Mouse (Mus musculus) forebrain, embryonic 12.5 days (tissue): ENCODE measurements around the gene Gtf2i. TPM values are rescaled to one million over a fixed set of nuclear protein-coding genes. Genes with fewer than 3 reads are reported as not detected.

Experiments
- ATAC-seq: fragments of 200-750 bp; cut with Nextera tagmentation; 2 replicates; pipeline ENCODE4 v1.8.0; 2017; ENCODE audit warnings: moderate TSS enrichment; ENCODE audit not compliant: low FRiP score
- H3K27ac ChIP-seq: fragments of 300-500 bp; sonication (generic); 2 replicates; pipeline ENCODE4 v1.5.1; 2016; ENCODE audit warnings: mild to moderate bottlenecking
- H3K27me3 ChIP-seq: fragments of 300-500 bp; sonication (generic); 2 replicates; pipeline ENCODE4 v1.6.1; 2016; ENCODE audit warnings: mild to moderate bottlenecking
- H3K36me3 ChIP-seq: fragments of 300-500 bp; sonication (generic); replicated peaks from 2 replicates; pipeline ENCODE4 v1.6.1; 2016; ENCODE audit warnings: mild to moderate bottlenecking
- H3K4me1 ChIP-seq: fragments of 300-500 bp; sonication (generic); 2 replicates; pipeline ENCODE4 v1.6.1; 2016
- H3K4me2 ChIP-seq: fragments of 300-500 bp; sonication (generic); 2 replicates; pipeline ENCODE4 v1.6.1; 2016; ENCODE audit warnings: mild to moderate bottlenecking, moderate library complexity
- H3K4me3 ChIP-seq: fragments of 300-500 bp; sonication (generic); replicated peaks from 2 replicates; pipeline ENCODE4 v1.5.1; 2016; ENCODE audit warnings: mild to moderate bottlenecking
- H3K9ac ChIP-seq: fragments of 300-500 bp; sonication (generic); 2 replicates; pipeline ENCODE4 v1.6.1; 2016; ENCODE audit warnings: mild to moderate bottlenecking
- H3K9me3 ChIP-seq: fragments of 300-500 bp; sonication (generic); 2 replicates; pipeline ENCODE4 v1.6.1; 2016
- WGBS: fragments of 180-500 bp; shearing (Covaris S2); methylation state at CpG from one replicate; pipeline ENCODE4 v1.1.7; 2016; 5-methylcytosine and 5-hydroxymethylcytosine counted together
- polyA plus RNA-seq: library from polyadenylated mRNA; unstranded; fragments of >200 nt; fragmentation: Nextera tagmentation; extraction: Ambion mirVana; gene quantifications from 2 replicates; pipeline ENCODE4 v1.2.1, GENCODE M21; 2016

Gtf2i gene
- polyA plus RNA-seq, 1 experiment from 2014 or later: 245 TPM

GRCm38 (mm10) chr5:134316721-134317120 is 2.2 kb upstream of the Gtf2i start:
- WGBS: 51% methylated on average over 7 of the region's 7 CpGs
- Histone ChIP-seq H3K9me3 (no peaks in the 10 kb centered on the region), H3K4me3 (no peak overlapping the region), H3K27me3 (no peaks in the 10 kb centered on the region), H3K4me2 (peak overlapping the region; percentile 71; the same call in 1 of the 2 replicates), H3K36me3 (no peaks in the 10 kb centered on the region), H3K4me1 (peaks cover 26% of the 10 kb centered on the region), H3K27ac (peak overlapping the region; percentile 100), H3K9ac (no peak overlapping the region)
- no peak for ATAC-seq

- Histone ChIP-seq H3K9ac (peak overlapping the region; percentile 66), H3K27ac (peak overlapping the region; percentile 100), H3K4me1 (peaks cover 34% of the 10 kb centered on the region), H3K36me3 (peaks cover 8% of the 10 kb centered on the region), H3K4me3 (peak overlapping the region; percentile 66), H3K27me3 (no peaks in the 10 kb centered on the region), H3K9me3 (no peaks in the 10 kb centered on the region), H3K4me2 (peak overlapping the region; percentile 71)
- no peak for ATAC-seq
- whole genome bisulfite sequencing: under 1% methylated on average over 25 of the region's 25 CpGs
Measured at GRCm38 (mm10) chr5:134315623-134316350, 1.2 kb upstream of the Gtf2i start.

GRCm38 (mm10) chr5:134314068-134314674 is 389 bp downstream of the Gtf2i start:
- no peaks in the 10 kb centered on the region for H3K9me3 ChIP-seq
- peak overlapping the region; percentile 69 for H3K4me2 ChIP-seq
- H3K9ac ChIP-seq: peak overlapping the region; percentile 95
- ATAC-seq: peak; percentile 63
- WGBS: under 1% methylated on average over 37 of the region's 64 CpGs
- H3K27ac ChIP-seq: peak overlapping the region; percentile 100
- H3K4me3 ChIP-seq: peak overlapping the region; percentile 66
- peaks cover 36% of the 10 kb centered on the region for H3K4me1 ChIP-seq
- no peaks in the 10 kb centered on the region for H3K27me3 ChIP-seq
- peaks cover 24% of the 10 kb centered on the region for H3K36me3 ChIP-seq

- Histone ChIP-seq H3K4me1 (peaks cover 36% of the 10 kb centered on the region), H3K9ac (peak overlapping the region; percentile 95), H3K9me3 (no peaks in the 10 kb centered on the region), H3K4me2 (peak overlapping the region; percentile 69), H3K27ac (peak overlapping the region; percentile 100), H3K27me3 (no peaks in the 10 kb centered on the region), H3K4me3 (peak overlapping the region; percentile 66), H3K36me3 (peaks cover 27% of the 10 kb centered on the region)
- under 1% methylated on average over 64 of the region's 68 CpGs for WGBS
- ATAC-seq: peak; percentile 82
Measured at GRCm38 (mm10) chr5:134313451-134314067, 1.0 kb downstream of the Gtf2i start.

- H3K4me1 ChIP-seq: peaks cover 36% of the 10 kb centered on the region
- WGBS: 4% methylated on average over 19 of the region's 19 CpGs
- H3K27ac ChIP-seq: peak overlapping the region; percentile 100
- H3K9me3 ChIP-seq: no peaks in the 10 kb centered on the region
- no peaks in the 10 kb centered on the region for H3K27me3 ChIP-seq
- H3K36me3 ChIP-seq: peaks cover 34% of the 10 kb centered on the region
- H3K9ac ChIP-seq: peak overlapping the region; percentile 95
- H3K4me3 ChIP-seq: peak overlapping the region; percentile 66
- ATAC-seq: no peak
- H3K4me2 ChIP-seq: peak overlapping the region; percentile 69
Measured at GRCm38 (mm10) chr5:134312691-134313450, 1.7 kb downstream of the Gtf2i start.

- no peaks in the 10 kb centered on the region for H3K9me3 ChIP-seq
- peak overlapping the region; percentile 33 for H3K9ac ChIP-seq
- peaks cover 35% of the 10 kb centered on the region for H3K4me1 ChIP-seq
- peak overlapping the region; percentile 69 for H3K4me2 ChIP-seq
- 77% methylated on average over 6 of the region's 6 CpGs for WGBS
- H3K36me3 ChIP-seq: peaks cover 39% of the 10 kb centered on the region
- H3K27me3 ChIP-seq: no peaks in the 10 kb centered on the region
- H3K27ac ChIP-seq: 0 out of 2 replicates have a peak overlapping the region, but pooled peaks have one; percentile 42
- peak overlapping the region; percentile 66 for H3K4me3 ChIP-seq
- ATAC-seq: no peak
Measured at GRCm38 (mm10) chr5:134311894-134312411, 2.6 kb downstream of the Gtf2i start.

GRCm38 (mm10) chr5:134310201-134310600 is 4.4 kb downstream of the Gtf2i start:
- no peak overlapping the region for H3K9ac ChIP-seq
- H3K27me3 ChIP-seq: no peaks in the 10 kb centered on the region
- H3K4me1 ChIP-seq: peaks cover 20% of the 10 kb centered on the region
- WGBS: 94% methylated on average over 9 of the region's 9 CpGs
- peaks cover 54% of the 10 kb centered on the region for H3K36me3 ChIP-seq
- H3K9me3 ChIP-seq: no peaks in the 10 kb centered on the region
- no peak for ATAC-seq
- H3K4me3 ChIP-seq: no peak overlapping the region
- no peak overlapping the region for H3K27ac ChIP-seq
- no peak overlapping the region for H3K4me2 ChIP-seq

GRCm38 (mm10) chr5:134309345-134309744 is 5.2 kb downstream of the Gtf2i start:
- WGBS: 100% methylated on average over 1 of the region's 1 CpGs
- H3K27ac ChIP-seq: no peak overlapping the region
- no peak for ATAC-seq
- H3K9ac ChIP-seq: no peak overlapping the region
- no peaks in the 10 kb centered on the region for H3K27me3 ChIP-seq
- no peak overlapping the region for H3K4me3 ChIP-seq
- no peak overlapping the region for H3K4me2 ChIP-seq
- peaks cover 61% of the 10 kb centered on the region for H3K36me3 ChIP-seq
- H3K9me3 ChIP-seq: no peaks in the 10 kb centered on the region
- H3K4me1 ChIP-seq: peaks cover 20% of the 10 kb centered on the region

- H3K9ac ChIP-seq: no peak overlapping the region
- WGBS: 83% methylated on average over 6 of the region's 6 CpGs
- no peaks in the 10 kb centered on the region for H3K4me1 ChIP-seq
- H3K4me2 ChIP-seq: no peak overlapping the region
- no peak overlapping the region for H3K27ac ChIP-seq
- no peak overlapping the region for H3K4me3 ChIP-seq
- ATAC-seq: no peak
- H3K27me3 ChIP-seq: no peaks in the 10 kb centered on the region
- no peaks in the 10 kb centered on the region for H3K9me3 ChIP-seq
- peaks cover 79% of the 10 kb centered on the region for H3K36me3 ChIP-seq
Measured at GRCm38 (mm10) chr5:134304639-134305038, 9.9 kb downstream of the Gtf2i start.

- no peaks in the 10 kb centered on the region for H3K27me3 ChIP-seq
- no peak for ATAC-seq
- H3K36me3 ChIP-seq: peaks cover 79% of the 10 kb centered on the region
- WGBS: 95% methylated on average over 16 of the region's 16 CpGs
- peaks cover 8% of the 10 kb centered on the region; the same call in 1 of the 2 replicates for H3K9me3 ChIP-seq
- no peak overlapping the region for H3K4me3 ChIP-seq
- H3K4me2 ChIP-seq: no peak overlapping the region
- H3K4me1 ChIP-seq: no peaks in the 10 kb centered on the region
- H3K27ac ChIP-seq: no peak overlapping the region
- no peak overlapping the region for H3K9ac ChIP-seq
Measured at GRCm38 (mm10) chr5:134295277-134296050, 19.1 kb downstream of the Gtf2i start.

- Histone ChIP-seq H3K9me3 (peaks cover 8% of the 10 kb centered on the region; the same call in 1 of the 2 replicates), H3K27ac (no peak overlapping the region), H3K4me2 (no peak overlapping the region), H3K9ac (no peak overlapping the region), H3K27me3 (no peaks in the 10 kb centered on the region), H3K36me3 (peaks cover 85% of the 10 kb centered on the region), H3K4me3 (no peak overlapping the region), H3K4me1 (no peaks in the 10 kb centered on the region)
- no peak for ATAC-seq
- WGBS: 91% methylated on average over 7 of the region's 7 CpGs
Measured at GRCm38 (mm10) chr5:134294606-134295005, 20.0 kb downstream of the Gtf2i start.
